Mouse (Mus musculus) midbrain, embryonic 12.5 days (tissue): ENCODE results near the gene Irx3. TPM values are rescaled to one million over a fixed set of nuclear protein-coding genes. Genes with fewer than 3 reads are reported as not detected.

Experiments used
- ATAC-seq: fragments of 200-750 bp; cut with Nextera tagmentation; 2 replicates; pipeline ENCODE4 v1.8.0; 2017; ENCODE audit warnings: low read depth, moderate TSS enrichment, moderate library complexity; ENCODE audit not compliant: low FRiP score
- H3K27ac ChIP-seq: fragments of 300-500 bp; sonication (generic); replicated peaks from 2 replicates; pipeline ENCODE4 v1.5.1; 2016; ENCODE audit warnings: mild to moderate bottlenecking
- H3K27me3 ChIP-seq: fragments of 300-500 bp; sonication (generic); 2 replicates; pipeline ENCODE4 v1.6.1; 2016; ENCODE audit warnings: mild to moderate bottlenecking
- H3K36me3 ChIP-seq: fragments of 300-500 bp; sonication (generic); 2 replicates; pipeline ENCODE4 v1.6.1; 2016
- H3K4me1 ChIP-seq: fragments of 300-500 bp; sonication (generic); 2 replicates; pipeline ENCODE4 v1.6.1; 2016
- H3K4me2 ChIP-seq: fragments of 300-500 bp; sonication (generic); replicated peaks from 2 replicates; pipeline ENCODE4 v1.6.1; 2016; ENCODE audit warnings: mild to moderate bottlenecking, moderate library complexity
- H3K4me3 ChIP-seq: fragments of 300-500 bp; sonication (generic); 2 replicates; pipeline ENCODE4 v1.5.1; 2016; ENCODE audit warnings: mild to moderate bottlenecking
- H3K9ac ChIP-seq: fragments of 300-500 bp; sonication (generic); replicated peaks from 2 replicates; pipeline ENCODE4 v1.6.1; 2016; ENCODE audit warnings: mild to moderate bottlenecking, moderate library complexity
- H3K9me3 ChIP-seq: fragments of 300-500 bp; sonication (generic); 2 replicates; pipeline ENCODE4 v1.6.1; 2016; ENCODE audit warnings: mild to moderate bottlenecking
- WGBS: fragments of 180-500 bp; shearing (Covaris S2); methylation state at CpG from one replicate; pipeline ENCODE4 v1.1.7; 2016; 5-methylcytosine and 5-hydroxymethylcytosine counted together
- polyA plus RNA-seq: library from polyadenylated mRNA; unstranded; fragments of >200 nt; fragmentation: Nextera tagmentation; extraction: Ambion mirVana; gene quantifications from 2 replicates; pipeline ENCODE4 v1.2.1, GENCODE M21; 2016

The Irx3 gene
- polyA plus RNA-seq, 1 experiment from 2014 or later = 73.9 TPM

- Histone ChIP-seq H3K27me3 (no peaks in the 10 kb centered on the region; the same call in 1 of the 2 replicates), H3K9ac (no peak overlapping the region), H3K4me2 (no peak overlapping the region), H3K27ac (no peak overlapping the region), H3K9me3 (peaks cover 9% of the 10 kb centered on the region; the same call in 1 of the 2 replicates), H3K4me1 (no peaks in the 10 kb centered on the region), H3K36me3 (no peaks in the 10 kb centered on the region), H3K4me3 (no peak overlapping the region)
- WGBS = 96% methylated on average over 9 of the region's 9 CpGs
- no peak for ATAC-seq
Measured at GRCm38 (mm10) chr8:91755062-91755461, 46.8 kb downstream of the Irx3 start.

DNA sequence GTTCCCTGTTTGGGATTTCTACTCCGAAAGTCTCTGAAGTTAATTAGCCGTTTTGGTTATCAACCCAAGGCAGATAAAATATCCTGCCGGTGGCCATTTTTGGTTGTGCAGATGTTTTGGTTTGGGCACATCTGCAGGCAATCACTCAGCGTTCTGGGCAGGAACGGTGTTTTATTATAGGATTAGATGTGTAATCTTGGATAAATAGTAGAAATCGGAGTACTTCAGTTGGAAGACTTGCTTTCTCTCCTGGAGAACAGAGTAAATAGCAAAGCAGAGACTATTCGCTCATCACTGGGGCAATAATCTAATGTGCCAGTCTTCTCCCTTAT, 51.1 kb downstream of the Irx3 start:
- Histone ChIP-seq H3K27me3 (peaks cover 8% of the 10 kb centered on the region), H3K27ac (no peak overlapping the region), H3K9ac (no peak overlapping the region), H3K4me1 (peaks cover 15% of the 10 kb centered on the region; the same call in 1 of the 2 replicates), H3K36me3 (no peaks in the 10 kb centered on the region), H3K4me2 (no peak overlapping the region), H3K9me3 (peaks cover 9% of the 10 kb centered on the region; the same call in 1 of the 2 replicates), H3K4me3 (no peak overlapping the region)
- 79% methylated on average over 7 of the region's 7 CpGs for WGBS
- ATAC-seq = no peak

DNA sequence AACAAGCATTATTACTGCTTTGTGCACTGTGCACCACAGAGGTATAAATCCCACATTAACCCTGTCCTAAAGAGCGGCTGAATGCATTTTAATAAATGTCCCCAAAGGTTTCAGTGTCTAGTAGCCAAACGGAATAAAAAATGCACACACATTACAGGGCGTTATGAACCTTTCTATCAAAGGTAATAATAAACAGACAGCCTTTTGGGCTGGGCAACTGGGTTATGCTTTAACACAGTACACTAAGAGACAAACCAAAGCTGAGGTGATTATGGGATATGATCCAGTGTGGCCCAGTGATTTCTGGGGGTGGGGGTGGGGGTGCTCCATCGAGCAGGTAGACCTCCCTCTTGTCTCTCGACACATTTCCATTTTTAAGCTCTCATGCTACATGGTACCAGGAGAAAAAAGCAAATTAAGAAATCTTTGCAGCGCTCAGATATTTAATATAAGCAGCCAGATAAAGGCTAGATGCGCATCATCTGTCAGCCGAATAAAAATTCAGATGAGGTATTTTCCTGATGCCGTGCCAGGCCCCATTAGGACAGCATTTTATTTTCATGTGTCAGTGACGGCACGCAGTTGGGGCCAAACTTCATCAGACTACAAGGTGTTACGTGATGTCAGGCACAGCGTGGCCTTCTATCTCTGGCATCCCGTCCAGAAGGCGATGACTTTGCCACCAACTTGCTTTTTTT, 51.6 kb downstream of the Irx3 start:
- peaks cover 8% of the 10 kb centered on the region for H3K27me3 ChIP-seq
- H3K27ac ChIP-seq = no peak overlapping the region
- H3K4me2 ChIP-seq = no peak overlapping the region
- no peaks in the 10 kb centered on the region for H3K36me3 ChIP-seq
- H3K9ac ChIP-seq = no peak overlapping the region
- no peak overlapping the region for H3K4me3 ChIP-seq
- peaks cover 15% of the 10 kb centered on the region; the same call in 1 of the 2 replicates for H3K4me1 ChIP-seq
- WGBS = 87% methylated on average over 15 of the region's 15 CpGs
- no peak for ATAC-seq
- peaks cover 9% of the 10 kb centered on the region; the same call in 1 of the 2 replicates for H3K9me3 ChIP-seq

DNA sequence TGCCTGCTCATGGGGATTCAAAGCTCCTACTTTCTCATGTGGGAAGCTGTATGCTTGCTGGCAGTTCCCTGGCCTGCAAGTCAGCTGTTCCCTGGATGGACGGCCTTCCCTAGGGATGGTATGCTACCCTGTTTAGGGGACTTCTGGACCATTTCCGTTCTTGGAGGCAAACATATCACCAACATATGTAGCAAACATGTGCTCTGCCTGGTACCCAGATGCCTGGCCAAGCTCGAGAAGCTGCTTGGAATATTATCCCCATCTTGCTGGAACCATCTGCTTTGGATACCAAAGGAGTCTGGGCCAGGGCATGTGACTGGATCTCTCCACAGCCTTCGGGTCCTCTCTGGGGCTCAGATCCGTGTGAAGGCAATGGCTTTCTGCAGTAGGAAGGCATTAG, 52.5 kb downstream of the Irx3 start:
- H3K4me2 ChIP-seq = no peak overlapping the region
- peaks cover 15% of the 10 kb centered on the region; the same call in 1 of the 2 replicates for H3K4me1 ChIP-seq
- no peak overlapping the region for H3K9ac ChIP-seq
- H3K27ac ChIP-seq = no peak overlapping the region
- H3K36me3 ChIP-seq = no peaks in the 10 kb centered on the region
- no peak for ATAC-seq
- 80% methylated on average over 5 of the region's 5 CpGs for WGBS
- peaks cover 8% of the 10 kb centered on the region for H3K27me3 ChIP-seq
- no peak overlapping the region for H3K4me3 ChIP-seq
- H3K9me3 ChIP-seq = peaks cover 9% of the 10 kb centered on the region; the same call in 1 of the 2 replicates
